Comparison of ENCODE assay signal across 21 mouse cellular contexts in the genomic region with DNA sequence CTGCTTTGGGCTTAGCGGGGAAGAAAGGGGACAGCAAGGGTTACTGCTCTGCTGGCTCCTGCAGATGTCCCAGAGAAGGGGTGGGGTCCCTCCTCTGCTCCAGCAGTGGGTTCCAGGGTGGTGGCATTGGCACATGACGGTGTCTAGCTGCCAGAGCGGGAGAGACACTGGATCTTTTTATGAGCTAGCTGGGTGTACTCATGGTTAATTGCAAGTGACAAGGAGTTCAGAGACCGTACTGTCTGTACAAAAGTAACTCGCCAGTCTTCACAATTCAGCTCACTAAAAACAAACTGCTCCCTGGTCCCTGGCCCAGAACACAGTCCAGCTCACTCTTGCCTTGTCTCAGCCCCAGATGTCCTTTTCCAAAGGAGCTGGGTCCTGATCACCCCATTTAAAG. TPM values are rescaled to one million over a fixed set of nuclear protein-coding genes. Genes with fewer than 3 reads are reported as not detected.
DNase-seq lines count a peak whose midpoint lies in the region; ATAC-seq and TF ChIP-seq lines count a peak whose summit lies in the region.
"Had no signal": no experiment of that assay in that cellular context is flagged by ENCODE, and none has a peak within 500 bp of the region (broad histone marks: within the 10 kb centered on the region; RNA-seq: fewer than 3 reads in every experiment).

No protein-coding gene starts in this region.

- H3K36me3 ChIP-seq in embryonic facial prominence, embryonic 13.5 days: no peaks in the 10 kb centered on the region
- peaks cover 4% of the 10 kb centered on the region; the same call in 1 of the 2 replicates for H3K36me3 ChIP-seq in embryonic facial prominence, embryonic 10.5 days (replicated peaks)
- H3K36me3 ChIP-seq in heart, embryonic 11.5 days (ENCODE audit: control insufficient read depth, insufficient read depth, low read length): no peaks in the 10 kb centered on the region
- H3K36me3 ChIP-seq in heart, adult 2 months (ENCODE audit: control insufficient read depth, insufficient read depth, low read length): no peaks in the 10 kb centered on the region
- H3K36me3 ChIP-seq: midbrain, embryonic 15.5 days; stomach, embryonic 15.5 days had no signal

- no peaks in the 10 kb centered on the region for H3K4me1 ChIP-seq in embryonic facial prominence, embryonic 13.5 days
- peaks cover 10% of the 10 kb centered on the region; the same call in 1 of the 2 replicates for H3K4me1 ChIP-seq in embryonic facial prominence, embryonic 10.5 days
- H3K4me1 ChIP-seq in heart, embryonic 11.5 days (ENCODE audit: control insufficient read depth, insufficient read depth, low read length): peaks cover 27% of the 10 kb centered on the region
- H3K4me1 ChIP-seq in heart, adult 2 months (ENCODE audit: control insufficient read depth, insufficient read depth, low read length): peaks cover 1% of the 10 kb centered on the region
- H3K4me1 ChIP-seq: forebrain, embryonic 13.5 days; midbrain, embryonic 15.5 days; stomach, embryonic 15.5 days had no signal

- H3K4me3 ChIP-seq in embryonic facial prominence, embryonic 13.5 days: no peak overlapping the region
- H3K4me3 ChIP-seq in embryonic facial prominence, embryonic 10.5 days: no peak overlapping the region
- no peak overlapping the region for H3K4me3 ChIP-seq in heart, embryonic 11.5 days (ENCODE audit: low read depth, low read length)
- H3K4me3 ChIP-seq in heart, adult 2 months: no peak overlapping the region
- H3K4me3 ChIP-seq: forebrain, embryonic 13.5 days; midbrain, embryonic 15.5 days; stomach, embryonic 15.5 days had no signal

- TF ChIP-seq EP300 in heart, adult 2 months (IDR thresholded peaks at IDR 0.05; ENCODE audit: insufficient read depth, low read depth, low read length): no peak

- no peaks in the 10 kb centered on the region for H3K9me3 ChIP-seq in embryonic facial prominence, embryonic 13.5 days
- no peaks in the 10 kb centered on the region for H3K9me3 ChIP-seq in embryonic facial prominence, embryonic 10.5 days
- H3K9me3 ChIP-seq in heart, embryonic 11.5 days (replicated peaks; ENCODE audit: control insufficient read depth, low read length): no peaks in the 10 kb centered on the region
- H3K9me3 ChIP-seq: forebrain, embryonic 13.5 days; midbrain, embryonic 15.5 days; stomach, embryonic 15.5 days had no signal

- H3K27me3 ChIP-seq in embryonic facial prominence, embryonic 13.5 days: no peaks in the 10 kb centered on the region
- no peaks in the 10 kb centered on the region for H3K27me3 ChIP-seq in embryonic facial prominence, embryonic 10.5 days (replicated peaks; ENCODE audit: low read depth, poor library complexity, severe bottlenecking)
- no peaks in the 10 kb centered on the region for H3K27me3 ChIP-seq in heart, embryonic 11.5 days (ENCODE audit: control insufficient read depth, insufficient read depth, low read length)
- H3K27me3 ChIP-seq in heart, adult 2 months (ENCODE audit: control insufficient read depth, insufficient read depth, low read length): no peaks in the 10 kb centered on the region
- H3K27me3 ChIP-seq: forebrain, embryonic 13.5 days; midbrain, embryonic 15.5 days; stomach, embryonic 15.5 days had no signal

- 64% methylated on average over 5 of the region's 5 CpGs for WGBS in embryonic facial prominence, embryonic 13.5 days
- 82% methylated on average over 5 of the region's 5 CpGs for WGBS in embryonic facial prominence, embryonic 10.5 days
- WGBS in heart, embryonic 11.5 days (ENCODE audit: insufficient replicate concordance): 72% methylated on average over 5 of the region's 5 CpGs
- 73% methylated on average over 5 of the region's 5 CpGs for WGBS in heart, adult 2 months

- no peak for ATAC-seq in embryonic facial prominence, embryonic 13.5 days (ENCODE audit: insufficient number of reproducible peaks, insufficient read depth, low FRiP score, low TSS enrichment, low read depth)
- no peak for ATAC-seq in heart, embryonic 11.5 days (replicated peaks; ENCODE audit: insufficient number of reproducible peaks, low FRiP score, low TSS enrichment)
- ATAC-seq: forebrain, embryonic 13.5 days; midbrain, embryonic 15.5 days had no signal

- no peak overlapping the region for H3K4me2 ChIP-seq in embryonic facial prominence, embryonic 13.5 days
- H3K4me2 ChIP-seq in heart, embryonic 11.5 days: no peak overlapping the region
- H3K4me2 ChIP-seq: forebrain, embryonic 13.5 days; liver, embryonic 11.5 days; lung, embryonic 14.5 days; midbrain, embryonic 15.5 days; stomach, embryonic 15.5 days had no signal

- TF ChIP-seq CTCF in heart, adult 2 months (IDR thresholded peaks at IDR 0.05): no peak

- DNase-seq in embryonic facial prominence, embryonic 10.5 days (ENCODE audit: low spot score): no peak
- DNase-seq in heart, adult 2 months: no peak
- DNase-seq in left cerebral cortex, postnatal 14 days (ENCODE audit: low spot score in 2 of 2): peak; percentile 44 to 53
- DNase-seq in left cerebral cortex, adult 9 months (ENCODE audit: low spot score in 2 of 2): no peak
- DNase-seq in MN1 (ENCODE audit: low spot score): peak; percentile 76
- DNase-seq in urinary bladder, postnatal 36 days (ENCODE audit: low spot score in 2 of 2): no peak
- DNase-seq: adrenal gland, postnatal 14 days; cerebellum, adult 8-10 months; gastrocnemius, postnatal 14 days; kidney, adult 8-10 months; kidney, postnatal 4 days; lung, embryonic 14.5 days; spleen, adult 18-20 months; thymus, postnatal 36 days had no signal

- 0 out of 2 replicates have a peak overlapping the region, but pooled peaks have one; percentile 7 for H3K27ac ChIP-seq in embryonic facial prominence, embryonic 13.5 days
- H3K27ac ChIP-seq in embryonic facial prominence, embryonic 10.5 days (replicated peaks): no peak overlapping the region; the same call in 1 of the 2 replicates
- H3K27ac ChIP-seq in heart, embryonic 11.5 days (ENCODE audit: low read depth, low read length): peak overlapping the region; percentile 51; the same call in 1 of the 2 replicates
- H3K27ac ChIP-seq in heart, adult 2 months: no peak overlapping the region; the same call in 1 of the 2 replicates
- H3K27ac ChIP-seq: forebrain, embryonic 13.5 days; midbrain, embryonic 15.5 days; stomach, embryonic 15.5 days had no signal

- intact Hi-C loops in heart, adult 2 months (cut with DNase I): no loop called here
- intact Hi-C loops in left cerebral cortex, postnatal 14 days (cut with DNase I): no loop called here

- no peak overlapping the region for H3K9ac ChIP-seq in embryonic facial prominence, embryonic 13.5 days
- H3K9ac ChIP-seq in heart, embryonic 11.5 days (ENCODE audit: low read depth, low read length): peak overlapping the region; percentile 13; the same call in 1 of the 2 replicates
- H3K9ac ChIP-seq in heart, adult 2 months (ENCODE audit: low read depth, low read length): no peak overlapping the region
- H3K9ac ChIP-seq: forebrain, embryonic 13.5 days; lung, embryonic 14.5 days; midbrain, embryonic 15.5 days; stomach, embryonic 15.5 days had no signal

- H3K79me2 ChIP-seq in heart, adult 2 months (replicated peaks; ENCODE audit: control insufficient read depth, insufficient read depth, low read length): no peaks in the 10 kb centered on the region

- no peak for TF ChIP-seq POLR2A in heart, adult 2 months (IDR thresholded peaks at IDR 0.05; ENCODE audit: insufficient read depth, low read depth, low read length)

RNA-seq across cellular contexts. Expression of gene Spon1, which starts 26.2 kb away (rescaled TPM):
- polyA plus RNA-seq in embryonic facial prominence, embryonic 13.5 days (2015; fragmentation: Nextera tagmentation; extraction: Ambion mirVana): 30.4 and 32.1 TPM in 2 replicates
- polyA plus RNA-seq in embryonic facial prominence, embryonic 10.5 days (2016; fragmentation: Nextera tagmentation; extraction: Ambion mirVana): 22.3 and 22.8 TPM in 2 replicates
- 79.7 and 100 TPM in 2 replicates for polyA plus RNA-seq in heart, embryonic 11.5 days (2014; fragmentation: Nextera tagmentation; extraction: Ambion mirVana)
- 10 to 100 TPM; 11.5 to 11.8 TPM for total RNA-seq in heart, adult 2 months (2021)
- 8.3 and 10.4 TPM in 2 replicates for polyA plus RNA-seq in heart, adult 2 months (2012; rRNA removed)
- total RNA-seq in left cerebral cortex, postnatal 14 days (2021): 10 to 100 TPM; 37.6 to 43.5 TPM
- total RNA-seq: megakaryocyte progenitor cell, adult 5-6 weeks had no signal

Comparison
In these comparisons a context has a peak if more than half of its experiments do, and no peak if none do; other contexts are left out.
1. H3K27ac ChIP-seq: peak in embryonic facial prominence, embryonic 13.5 days (single experiment) and heart, embryonic 11.5 days (single experiment); none in embryonic facial prominence, embryonic 10.5 days (single experiment) and heart, adult 2 months (single experiment).
2. DNase-seq: peak in left cerebral cortex, postnatal 14 days (2 of 2) and MN1 (single experiment); none in embryonic facial prominence, embryonic 10.5 days (single experiment), heart, adult 2 months (0 of 2), left cerebral cortex, adult 9 months (0 of 2) and urinary bladder, postnatal 36 days (0 of 2).